Mouse (Mus musculus) midbrain, embryonic 13.5 days (tissue): ENCODE results near the gene Sdha. TPM values are rescaled to one million over a fixed set of nuclear protein-coding genes. Genes with fewer than 3 reads are reported as not detected.

ENCODE experiments used
- ATAC-seq: fragments of 200-750 bp; cut with Nextera tagmentation; 2 replicates; pipeline ENCODE4 v1.8.0; 2017; ENCODE audit warnings: mild to moderate bottlenecking, moderate TSS enrichment, moderate library complexity
- H3K27ac ChIP-seq: fragments of 300-500 bp; sonication (generic); 2 replicates; pipeline ENCODE4 v1.5.1; 2015; ENCODE audit warnings: inconsistent platforms, mild to moderate bottlenecking, moderate library complexity
- H3K27me3 ChIP-seq: fragments of 300-500 bp; sonication (generic); 2 replicates; pipeline ENCODE4 v1.6.1; 2015; ENCODE audit warnings: mild to moderate bottlenecking, inconsistent platforms
- H3K36me3 ChIP-seq: fragments of 300-500 bp; sonication (generic); 2 replicates; pipeline ENCODE4 v1.6.1; 2015; ENCODE audit warnings: mild to moderate bottlenecking, inconsistent platforms
- H3K4me1 ChIP-seq: fragments of 300-500 bp; sonication (generic); replicated peaks from 2 replicates; pipeline ENCODE4 v1.6.1; 2015; ENCODE audit warnings: inconsistent platforms
- H3K4me2 ChIP-seq: fragments of 300-500 bp; sonication (generic); replicated peaks from 2 replicates; pipeline ENCODE4 v1.6.1; 2015; ENCODE audit warnings: moderate library complexity, mild to moderate bottlenecking, inconsistent platforms
- H3K4me3 ChIP-seq: fragments of 300-500 bp; sonication (generic); replicated peaks from 2 replicates; pipeline ENCODE4 v1.5.1; 2015; ENCODE audit warnings: mild to moderate bottlenecking, inconsistent platforms
- H3K9ac ChIP-seq: fragments of 300-500 bp; sonication (generic); replicated peaks from 2 replicates; pipeline ENCODE4 v1.6.1; 2015; ENCODE audit warnings: mild to moderate bottlenecking, inconsistent platforms
- H3K9me3 ChIP-seq: fragments of 300-500 bp; sonication (generic); 2 replicates; pipeline ENCODE4 v1.6.1; 2016; ENCODE audit warnings: mild to moderate bottlenecking, inconsistent platforms
- WGBS: fragments of 180-500 bp; shearing (Covaris S2); methylation state at CpG from one replicate; pipeline ENCODE4 v1.1.7; 2015; 5-methylcytosine and 5-hydroxymethylcytosine counted together
- polyA plus RNA-seq: library from polyadenylated mRNA; unstranded; fragments of >200 nt; fragmentation: Nextera tagmentation; extraction: Ambion mirVana; gene quantifications from 2 replicates; pipeline ENCODE4 v1.2.1, GENCODE M21; 2015

Sdha gene
- polyA plus RNA-seq, 1 experiment from 2014 or later: 219 TPM

GRCm38 (mm10) chr13:74300925-74301606, 49.0 kb downstream of the Sdha start:
- H3K4me2 ChIP-seq: no peak overlapping the region
- peak; percentile 89 for ATAC-seq
- H3K27me3 ChIP-seq: no peaks in the 10 kb centered on the region
- H3K36me3 ChIP-seq: peaks cover 40% of the 10 kb centered on the region
- 43% methylated on average over 4 of the region's 4 CpGs for WGBS
- H3K4me3 ChIP-seq: no peak overlapping the region
- H3K9ac ChIP-seq: no peak overlapping the region
- H3K4me1 ChIP-seq: no peaks in the 10 kb centered on the region
- H3K27ac ChIP-seq: no peak overlapping the region
- no peaks in the 10 kb centered on the region for H3K9me3 ChIP-seq

- Histone ChIP-seq H3K9ac (no peak overlapping the region), H3K4me1 (peaks cover 6% of the 10 kb centered on the region), H3K36me3 (no peaks in the 10 kb centered on the region), H3K27ac (no peak overlapping the region), H3K4me3 (no peak overlapping the region), H3K27me3 (peaks cover 19% of the 10 kb centered on the region), H3K9me3 (no peaks in the 10 kb centered on the region), H3K4me2 (no peak overlapping the region)
- 85% methylated on average over 7 of the region's 7 CpGs for WGBS
- ATAC-seq: no peak
Measured at GRCm38 (mm10) chr13:74296376-74296775, 53.7 kb downstream of the Sdha start.

GRCm38 (mm10) chr13:74292167-74292566, 57.9 kb downstream of the Sdha start, which contains the start of gene Ahrr:
Gene Ahrr (minus strand): TSS chr13:74292331.
- Histone ChIP-seq H3K36me3 (no peaks in the 10 kb centered on the region), H3K9ac (peak within 1 kb of the TSS; percentile 59), H3K27me3 (peaks cover 22% of the 10 kb centered on the region), H3K4me2 (peak within 1 kb of the TSS; percentile 55), H3K4me1 (peaks cover 6% of the 10 kb centered on the region), H3K27ac (no peak within 1 kb of the TSS), H3K4me3 (peak within 1 kb of the TSS; percentile 25), H3K9me3 (no peaks in the 10 kb centered on the region)
- WGBS: 1% methylated on average over 27 of the region's 27 CpGs
- ATAC-seq: 0 out of 2 replicates have a peak, but pooled peaks have one; percentile 24

- no peak for ATAC-seq
- Histone ChIP-seq H3K4me1 (peaks cover 6% of the 10 kb centered on the region), H3K27me3 (peaks cover 22% of the 10 kb centered on the region), H3K9ac (no peak overlapping the region), H3K9me3 (no peaks in the 10 kb centered on the region), H3K36me3 (no peaks in the 10 kb centered on the region), H3K4me2 (no peak overlapping the region), H3K4me3 (no peak overlapping the region), H3K27ac (no peak overlapping the region)
- 83% methylated on average over 5 of the region's 5 CpGs for WGBS
Measured at GRCm38 (mm10) chr13:74289646-74290045, 60.4 kb downstream of the Sdha start.

- WGBS: 100% methylated on average over 1 of the region's 2 CpGs
- no peak for ATAC-seq
- Histone ChIP-seq H3K9me3 (no peaks in the 10 kb centered on the region), H3K27me3 (no peaks in the 10 kb centered on the region), H3K9ac (no peak overlapping the region), H3K4me1 (no peaks in the 10 kb centered on the region), H3K4me2 (no peak overlapping the region), H3K27ac (no peak overlapping the region), H3K4me3 (no peak overlapping the region), H3K36me3 (no peaks in the 10 kb centered on the region)
Measured at GRCm38 (mm10) chr13:74282299-74282698, 67.8 kb downstream of the Sdha start.

- Histone ChIP-seq H3K27ac (no peak overlapping the region), H3K36me3 (no peaks in the 10 kb centered on the region), H3K4me3 (no peak overlapping the region), H3K9me3 (no peaks in the 10 kb centered on the region), H3K9ac (no peak overlapping the region), H3K4me2 (no peak overlapping the region), H3K27me3 (no peaks in the 10 kb centered on the region), H3K4me1 (no peaks in the 10 kb centered on the region)
- WGBS: 86% methylated on average over 4 of the region's 4 CpGs
- no peak for ATAC-seq
Measured at GRCm38 (mm10) chr13:74275726-74276125, 74.4 kb downstream of the Sdha start.

Other genes with a start within 250 kb of the Sdha start
- 0.03 TPM in 1 of 2 replicates, not detected in the other for gene Slc9a3, start 228.8 kb downstream of the Sdha start, polyA plus RNA-seq
- gene Exoc3, start 141.5 kb downstream of the Sdha start, polyA plus RNA-seq: 104 and 105 TPM in 2 replicates
- gene Ahrr, start 57.9 kb downstream of the Sdha start, polyA plus RNA-seq: 0.77 and 1.1 TPM in 2 replicates
- gene Pdcd6, start 32.7 kb downstream of the Sdha start, polyA plus RNA-seq: 115 and 118 TPM in 2 replicates
- gene Ccdc127, start within 50 bp of the Sdha start, polyA plus RNA-seq: 47.3 and 51.6 TPM in 2 replicates
- gene Lrrc14b, start 13.7 kb upstream of the Sdha start, polyA plus RNA-seq: not detected in 2 replicates
- 4.2 and 6.2 TPM in 2 replicates for gene Zfp72, start 40.6 kb upstream of the Sdha start, polyA plus RNA-seq
- gene Ftl1-ps1, start 49.4 kb upstream of the Sdha start, polyA plus RNA-seq: 97.5 and 136 TPM in 2 replicates
- 21.4 and 22.2 TPM in 2 replicates for gene Zfp825, start 143.7 kb upstream of the Sdha start, polyA plus RNA-seq